Mouse (Mus musculus) forebrain, embryonic 16.5 days (tissue): ENCODE measurements around the gene Gtf3c5. TPM values are rescaled to one million over a fixed set of nuclear protein-coding genes. Genes with fewer than 3 reads are reported as not detected.

Source experiments
- ATAC-seq: fragments of 200-750 bp; cut with Nextera tagmentation; 2 replicates; pipeline ENCODE4 v1.8.0; 2017; ENCODE audit warnings: mild to moderate bottlenecking, moderate library complexity
- H3K27ac ChIP-seq: fragments of 300-500 bp; sonication (generic); 2 replicates; pipeline ENCODE4 v1.5.1; 2014; ENCODE audit warnings: low read length, control low read depth
- H3K27me3 ChIP-seq: fragments of 300-500 bp; sonication (generic); replicated peaks from 2 replicates; pipeline ENCODE4 v1.6.1; 2014; ENCODE audit warnings: low read length; ENCODE audit not compliant: control insufficient read depth, insufficient read depth
- H3K36me3 ChIP-seq: fragments of 300-500 bp; sonication (generic); 2 replicates; pipeline ENCODE4 v1.6.1; 2014; ENCODE audit not compliant: control insufficient read depth, insufficient read depth
- H3K4me1 ChIP-seq: fragments of 300-500 bp; sonication (generic); replicated peaks from 2 replicates; pipeline ENCODE4 v1.6.1; 2014; ENCODE audit warnings: low read length; ENCODE audit not compliant: control insufficient read depth, insufficient read depth
- H3K4me2 ChIP-seq: fragments of 300-500 bp; sonication (generic); 2 replicates; pipeline ENCODE4 v1.6.1; 2014; ENCODE audit warnings: mild to moderate bottlenecking, low read length, control low read depth
- H3K4me3 ChIP-seq: fragments of 300-500 bp; sonication (generic); replicated peaks from 2 replicates; pipeline ENCODE4 v1.5.1; 2014; ENCODE audit warnings: mild to moderate bottlenecking, low read length, control low read depth
- H3K9ac ChIP-seq: fragments of 300-500 bp; sonication (generic); replicated peaks from 2 replicates; pipeline ENCODE4 v1.6.1; 2014; ENCODE audit warnings: low read depth, low read length, control low read depth
- H3K9me3 ChIP-seq: fragments of 300-500 bp; sonication (generic); 2 replicates; pipeline ENCODE4 v1.6.1; 2016; ENCODE audit warnings: low read length; ENCODE audit not compliant: control insufficient read depth
- WGBS: fragments of 180-500 bp; shearing (Covaris S2); extraction: QIAGEN DNeasy Blood & Tissue Kit; methylation state at CpG from one replicate; pipeline ENCODE4 v1.1.7; 2014; 5-methylcytosine and 5-hydroxymethylcytosine counted together
- polyA plus RNA-seq: library from polyadenylated mRNA; unstranded; fragments of >200 nt; fragmentation: Nextera tagmentation; extraction: Ambion mirVana; gene quantifications from 2 replicates; pipeline ENCODE4 v1.2.1, GENCODE M21; 2015

The Gtf3c5 gene
- polyA plus RNA-seq, 1 experiment from 2014 or later = 43.3 TPM

- H3K27me3 ChIP-seq = 0 out of 2 replicates have a peak, but pooled peaks cover 4% of the 10 kb centered on the region
- H3K4me3 ChIP-seq = no peak overlapping the region
- H3K27ac ChIP-seq = no peak overlapping the region
- H3K9me3 ChIP-seq = no peaks in the 10 kb centered on the region
- no peak overlapping the region for H3K9ac ChIP-seq
- H3K4me2 ChIP-seq = no peak overlapping the region
- H3K36me3 ChIP-seq = no peaks in the 10 kb centered on the region
- no peak for ATAC-seq
- WGBS = 17% methylated on average over 6 of the region's 6 CpGs
- peaks cover 21% of the 10 kb centered on the region for H3K4me1 ChIP-seq
Observed at GRCm38 (mm10) chr2:28585043-28585571, 1.6 kb upstream of the Gtf3c5 start.

- peak; percentile 94 for ATAC-seq
- WGBS = under 1% methylated on average over 56 of the region's 56 CpGs
- Histone ChIP-seq H3K27me3 (0 out of 2 replicates have a peak, but pooled peaks cover 4% of the 10 kb centered on the region), H3K27ac (peak overlapping the region; percentile 95), H3K4me1 (peaks cover 21% of the 10 kb centered on the region), H3K4me3 (peak overlapping the region; percentile 76), H3K36me3 (peaks cover 5% of the 10 kb centered on the region; the same call in 1 of the 2 replicates), H3K9me3 (no peaks in the 10 kb centered on the region), H3K9ac (peak overlapping the region; percentile 71), H3K4me2 (peak overlapping the region; percentile 66)
Observed at GRCm38 (mm10) chr2:28582647-28583353, 751 bp downstream of the Gtf3c5 start.

GRCm38 (mm10) chr2:28578003-28578402, 5.5 kb downstream of the Gtf3c5 start:
- H3K4me1 ChIP-seq = peaks cover 14% of the 10 kb centered on the region
- no peak for ATAC-seq
- H3K27me3 ChIP-seq = no peaks in the 10 kb centered on the region
- H3K4me2 ChIP-seq = no peak overlapping the region
- H3K36me3 ChIP-seq = peaks cover 23% of the 10 kb centered on the region
- H3K9me3 ChIP-seq = no peaks in the 10 kb centered on the region
- H3K4me3 ChIP-seq = no peak overlapping the region
- 68% methylated on average over 5 of the region's 5 CpGs for WGBS
- H3K9ac ChIP-seq = no peak overlapping the region
- H3K27ac ChIP-seq = no peak overlapping the region

- H3K27me3 ChIP-seq = no peaks in the 10 kb centered on the region
- 88% methylated on average over 3 of the region's 3 CpGs for WGBS
- H3K36me3 ChIP-seq = peaks cover 28% of the 10 kb centered on the region
- no peak; the same call in 1 of the 2 replicates for ATAC-seq
- no peak overlapping the region for H3K4me2 ChIP-seq
- H3K9ac ChIP-seq = no peak overlapping the region
- H3K9me3 ChIP-seq = no peaks in the 10 kb centered on the region
- no peak overlapping the region for H3K27ac ChIP-seq
- no peak overlapping the region for H3K4me3 ChIP-seq
- H3K4me1 ChIP-seq = peaks cover 8% of the 10 kb centered on the region
Observed at GRCm38 (mm10) chr2:28576815-28577214, 6.7 kb downstream of the Gtf3c5 start.

GRCm38 (mm10) chr2:28575341-28575740, 8.2 kb downstream of the Gtf3c5 start:
- no peak for ATAC-seq
- Histone ChIP-seq H3K36me3 (peaks cover 33% of the 10 kb centered on the region), H3K4me2 (no peak overlapping the region), H3K27me3 (no peaks in the 10 kb centered on the region), H3K27ac (no peak overlapping the region), H3K4me3 (no peak overlapping the region), H3K9ac (no peak overlapping the region), H3K4me1 (no peaks in the 10 kb centered on the region), H3K9me3 (no peaks in the 10 kb centered on the region)
- 73% methylated on average over 4 of the region's 4 CpGs for WGBS

GRCm38 (mm10) chr2:28569903-28570302, 13.6 kb downstream of the Gtf3c5 start:
- WGBS = 88% methylated on average over 2 of the region's 3 CpGs
- Histone ChIP-seq H3K27me3 (no peaks in the 10 kb centered on the region), H3K9me3 (no peaks in the 10 kb centered on the region), H3K4me1 (no peaks in the 10 kb centered on the region), H3K4me2 (no peak overlapping the region), H3K27ac (no peak overlapping the region), H3K36me3 (peaks cover 35% of the 10 kb centered on the region), H3K9ac (no peak overlapping the region), H3K4me3 (no peak overlapping the region)
- no peak for ATAC-seq

GRCm38 (mm10) chr2:28566545-28566944, 17.0 kb downstream of the Gtf3c5 start:
- H3K36me3 ChIP-seq = peaks cover 23% of the 10 kb centered on the region
- H3K4me2 ChIP-seq = no peak overlapping the region
- no peaks in the 10 kb centered on the region for H3K4me1 ChIP-seq
- H3K9me3 ChIP-seq = no peaks in the 10 kb centered on the region
- no peak for ATAC-seq
- H3K27me3 ChIP-seq = no peaks in the 10 kb centered on the region
- H3K4me3 ChIP-seq = no peak overlapping the region
- WGBS = 79% methylated on average over 5 of the region's 5 CpGs
- no peak overlapping the region for H3K27ac ChIP-seq
- H3K9ac ChIP-seq = no peak overlapping the region

- WGBS = 80% methylated on average over 4 of the region's 4 CpGs
- no peak overlapping the region for H3K4me2 ChIP-seq
Observed at GRCm38 (mm10) chr2:28564380-28564779, 19.2 kb downstream of the Gtf3c5 start.

GRCm38 (mm10) chr2:28563830-28564229, 19.7 kb downstream of the Gtf3c5 start:
- no peak overlapping the region for H3K4me2 ChIP-seq
- H3K27ac ChIP-seq = no peak overlapping the region
- no peaks in the 10 kb centered on the region for H3K9me3 ChIP-seq
- H3K4me1 ChIP-seq = no peaks in the 10 kb centered on the region
- H3K36me3 ChIP-seq = peaks cover 16% of the 10 kb centered on the region; the same call in 1 of the 2 replicates
- H3K27me3 ChIP-seq = no peaks in the 10 kb centered on the region
- H3K4me3 ChIP-seq = no peak overlapping the region
- no peak overlapping the region for H3K9ac ChIP-seq
- ATAC-seq = no peak

More at GRCm38 (mm10) chr2:28564380-28564779, 19.2 kb downstream of the Gtf3c5 start:
- H3K9ac ChIP-seq = no peak overlapping the region
- H3K27ac ChIP-seq = no peak overlapping the region
- H3K36me3 ChIP-seq = peaks cover 16% of the 10 kb centered on the region; the same call in 1 of the 2 replicates
- no peak for ATAC-seq
- no peaks in the 10 kb centered on the region for H3K9me3 ChIP-seq
- no peaks in the 10 kb centered on the region for H3K27me3 ChIP-seq
- no peak overlapping the region for H3K4me3 ChIP-seq
- no peaks in the 10 kb centered on the region for H3K4me1 ChIP-seq
